Mouse (Mus musculus) kidney, adult 8-10 months (tissue): ENCODE data around the gene Hspa1l.

Experiments
- DNase-seq, 2 experiments: peaks; one replicate each; pipeline ENCODE4 v3.0.0; 2022

Gene Hspa1l

DNA sequence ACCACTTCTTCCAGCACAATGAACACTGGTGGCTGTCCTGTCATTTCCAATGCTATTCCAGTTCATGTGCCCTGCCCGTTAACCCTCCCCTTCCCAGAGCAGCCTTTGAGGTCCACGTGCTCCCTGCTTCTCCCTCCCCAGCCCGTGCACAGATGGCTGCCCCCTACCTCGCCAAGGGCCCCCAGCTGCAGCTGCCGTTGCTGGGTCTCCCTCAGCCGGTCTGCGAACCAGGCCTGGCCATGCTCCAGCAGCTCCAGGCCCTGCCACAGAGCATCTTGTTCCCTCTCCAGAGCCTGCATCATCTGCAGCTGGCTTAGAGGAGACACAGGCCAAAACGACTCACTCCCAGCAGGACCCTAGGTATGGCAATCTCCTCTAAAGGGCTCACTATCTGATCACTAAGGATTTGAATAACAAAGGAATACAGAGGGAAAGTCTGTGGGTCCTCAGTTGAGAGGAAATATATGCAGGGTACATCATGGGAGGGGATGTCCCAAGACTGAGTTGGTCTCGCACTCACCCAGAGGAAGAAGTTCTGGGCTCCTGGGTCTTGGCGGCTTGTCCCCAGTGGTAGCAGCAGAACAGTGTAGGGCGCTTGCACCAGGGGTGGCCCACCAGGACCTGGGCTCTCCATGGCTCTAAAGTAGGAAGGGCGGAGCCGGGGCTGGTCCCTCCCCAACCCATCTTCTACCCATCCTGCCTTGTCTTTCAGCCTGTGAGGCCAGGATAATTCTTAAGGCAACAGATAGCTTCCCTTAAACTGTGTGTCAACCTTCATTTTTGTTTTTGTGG, 55.0 kb downstream of the Hspa1l start, which contains the start of gene Sapcd1:
Sapcd1 (minus strand) TSS at position 740 of the 792 bp plus-strand sequence.
- DNase-seq: no peak

- DNase-seq: no peak
Measured at GRCm38 (mm10) chr17:35028315-35028714, 55.8 kb downstream of the Hspa1l start.
